Mouse (Mus musculus) lung, embryonic 16.5 days (tissue): ENCODE results near the gene Hjurp. TPM values are rescaled to one million over a fixed set of nuclear protein-coding genes. Genes with fewer than 3 reads are reported as not detected.

Source experiments
- ATAC-seq: fragments of 200-750 bp; cut with Nextera tagmentation; 2 replicates; pipeline ENCODE4 v1.8.0; 2017; ENCODE audit warnings: low read depth, mild to moderate bottlenecking, moderate library complexity
- H3K27ac ChIP-seq: fragments of 300-500 bp; sonication (generic); 2 replicates; pipeline ENCODE4 v1.5.1; 2014; ENCODE audit warnings: mild to moderate bottlenecking, control low read depth, low read length
- H3K27me3 ChIP-seq: fragments of 300-500 bp; sonication (generic); 2 replicates; pipeline ENCODE4 v1.6.1; 2014; ENCODE audit warnings: low read depth, low read length, mixed read lengths; ENCODE audit not compliant: control insufficient read depth, insufficient read depth
- H3K36me3 ChIP-seq: fragments of 300-500 bp; sonication (generic); 2 replicates; pipeline ENCODE4 v1.6.1; 2014; ENCODE audit warnings: low read length; ENCODE audit not compliant: control insufficient read depth, insufficient read depth
- H3K4me1 ChIP-seq: fragments of 300-500 bp; sonication (generic); replicated peaks from 2 replicates; pipeline ENCODE4 v1.6.1; 2014; ENCODE audit warnings: low read length, mixed read lengths; ENCODE audit not compliant: control insufficient read depth, insufficient read depth
- H3K4me2 ChIP-seq: fragments of 300-500 bp; sonication (generic); 2 replicates; pipeline ENCODE4 v1.6.1; 2014; ENCODE audit warnings: low read depth, low read length, control low read depth
- H3K4me3 ChIP-seq: fragments of 300-500 bp; sonication (generic); 2 replicates; pipeline ENCODE4 v1.5.1; 2014; ENCODE audit warnings: mild to moderate bottlenecking, low read length, control low read depth
- H3K9ac ChIP-seq: fragments of 300-500 bp; sonication (generic); 2 replicates; pipeline ENCODE4 v1.6.1; 2014; ENCODE audit warnings: low read length, control low read depth
- H3K9me3 ChIP-seq: fragments of 300-500 bp; sonication (generic); 2 replicates; pipeline ENCODE4 v1.6.1; 2016; ENCODE audit warnings: low read length; ENCODE audit not compliant: control insufficient read depth
- WGBS: fragments of 180-500 bp; shearing (Covaris S2); extraction: QIAGEN DNeasy Blood & Tissue Kit; methylation state at CpG from one replicate; pipeline ENCODE4 v1.1.7; 2014; 5-methylcytosine and 5-hydroxymethylcytosine counted together
- polyA plus RNA-seq: library from polyadenylated mRNA; unstranded; fragments of >200 nt; fragmentation: Nextera tagmentation; extraction: Ambion mirVana; gene quantifications from 2 replicates; pipeline ENCODE4 v1.2.1, GENCODE M21; 2015

Hjurp gene
- polyA plus RNA-seq, 1 experiment from 2014 or later: 184 TPM

DNA sequence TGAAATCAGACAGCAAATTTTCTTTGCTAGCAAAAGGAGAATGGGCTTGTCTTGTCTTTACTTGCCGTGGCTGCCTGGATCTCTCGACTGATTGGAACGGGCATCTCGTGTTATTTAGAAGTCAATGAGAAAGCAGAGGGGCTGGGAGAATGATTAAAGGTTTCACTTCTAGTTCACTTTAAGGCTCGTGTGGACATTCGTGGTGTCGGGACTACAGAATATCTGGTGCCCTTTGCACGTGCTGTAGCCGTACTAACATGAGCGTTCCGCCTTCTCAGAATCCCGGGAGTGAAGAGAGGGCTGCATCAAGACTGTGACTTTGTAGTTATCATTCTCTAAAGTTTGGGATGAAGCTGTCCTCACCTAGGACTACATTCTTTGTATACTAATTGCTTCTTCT, 29.7 kb upstream of the Hjurp start:
- H3K36me3 ChIP-seq: no peaks in the 10 kb centered on the region
- no peak overlapping the region for H3K27ac ChIP-seq
- H3K9me3 ChIP-seq: peaks cover 34% of the 10 kb centered on the region
- H3K27me3 ChIP-seq: no peaks in the 10 kb centered on the region
- H3K4me1 ChIP-seq: no peaks in the 10 kb centered on the region
- H3K9ac ChIP-seq: no peak overlapping the region
- WGBS: 64% methylated on average over 12 of the region's 12 CpGs
- no peak for ATAC-seq
- H3K4me3 ChIP-seq: no peak overlapping the region
- H3K4me2 ChIP-seq: no peak overlapping the region

DNA sequence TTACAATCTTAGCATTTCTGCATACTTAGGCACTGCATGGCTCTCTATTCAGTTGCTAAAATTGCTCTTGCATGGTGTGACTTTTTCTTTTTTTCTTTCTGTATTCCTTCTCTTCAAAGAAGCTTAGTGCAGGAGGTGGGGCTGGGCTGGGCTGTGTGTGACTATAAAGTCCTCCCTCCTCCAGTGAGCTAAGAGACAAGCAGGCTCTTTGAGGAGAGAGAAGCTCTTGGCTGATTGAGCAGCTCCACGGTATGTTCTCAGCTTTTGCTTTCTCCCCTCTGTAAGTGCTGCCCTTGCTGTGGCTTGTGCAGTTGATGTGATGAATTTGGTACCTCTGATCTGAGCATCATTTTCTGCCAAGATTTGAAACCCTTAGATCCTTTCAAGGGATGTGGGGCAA, 29.1 kb upstream of the Hjurp start:
- Histone ChIP-seq H3K9me3 (peaks cover 38% of the 10 kb centered on the region), H3K27ac (no peak overlapping the region), H3K27me3 (no peaks in the 10 kb centered on the region), H3K9ac (no peak overlapping the region), H3K4me1 (no peaks in the 10 kb centered on the region), H3K4me3 (no peak overlapping the region), H3K36me3 (no peaks in the 10 kb centered on the region), H3K4me2 (no peak overlapping the region)
- ATAC-seq: no peak
- WGBS: 56% methylated on average over 1 of the region's 1 CpGs

DNA sequence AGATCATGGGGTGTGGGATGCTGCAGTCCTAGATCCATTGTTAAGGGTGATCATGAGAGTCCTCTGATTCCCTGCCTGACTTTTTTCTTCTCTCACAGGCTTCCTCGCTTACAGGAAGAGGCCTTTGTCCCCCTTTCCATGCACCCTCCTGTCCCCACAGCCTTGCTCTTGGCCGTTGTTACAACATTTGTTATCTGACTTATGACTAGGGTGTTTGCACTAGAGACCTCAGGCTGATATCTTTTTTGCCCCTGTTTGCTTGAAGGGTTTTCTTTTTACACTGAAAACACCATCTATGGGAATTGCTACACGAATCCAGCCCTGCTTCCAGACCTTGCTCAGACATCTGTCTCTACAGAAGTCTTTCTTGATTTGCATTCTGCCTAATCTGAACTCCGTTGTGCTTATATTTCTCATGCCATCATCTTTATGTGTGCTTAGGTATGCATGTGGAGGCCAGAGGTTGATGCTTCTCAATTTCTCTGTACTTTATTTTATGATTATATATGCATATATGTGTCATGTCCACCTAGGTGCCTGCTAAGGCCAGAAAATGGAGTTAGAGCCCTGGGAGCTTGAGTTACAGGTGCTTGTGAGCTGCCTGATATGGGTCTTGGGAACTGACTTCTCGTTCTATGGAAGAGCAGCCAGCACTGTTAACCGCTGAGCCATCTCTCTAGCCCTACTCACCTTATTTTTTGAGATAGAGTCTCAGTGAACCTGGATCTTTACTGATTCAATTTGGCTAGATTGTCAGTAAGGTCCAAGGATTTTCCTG, 27.8 kb upstream of the Hjurp start:
- no peak overlapping the region for H3K9ac ChIP-seq
- H3K4me3 ChIP-seq: no peak overlapping the region
- WGBS: 37% methylated on average over 6 of the region's 6 CpGs
- ATAC-seq: no peak
- no peaks in the 10 kb centered on the region for H3K36me3 ChIP-seq
- no peaks in the 10 kb centered on the region for H3K4me1 ChIP-seq
- H3K27me3 ChIP-seq: no peaks in the 10 kb centered on the region
- H3K4me2 ChIP-seq: no peak overlapping the region
- H3K9me3 ChIP-seq: peaks cover 46% of the 10 kb centered on the region
- no peak overlapping the region for H3K27ac ChIP-seq

DNA sequence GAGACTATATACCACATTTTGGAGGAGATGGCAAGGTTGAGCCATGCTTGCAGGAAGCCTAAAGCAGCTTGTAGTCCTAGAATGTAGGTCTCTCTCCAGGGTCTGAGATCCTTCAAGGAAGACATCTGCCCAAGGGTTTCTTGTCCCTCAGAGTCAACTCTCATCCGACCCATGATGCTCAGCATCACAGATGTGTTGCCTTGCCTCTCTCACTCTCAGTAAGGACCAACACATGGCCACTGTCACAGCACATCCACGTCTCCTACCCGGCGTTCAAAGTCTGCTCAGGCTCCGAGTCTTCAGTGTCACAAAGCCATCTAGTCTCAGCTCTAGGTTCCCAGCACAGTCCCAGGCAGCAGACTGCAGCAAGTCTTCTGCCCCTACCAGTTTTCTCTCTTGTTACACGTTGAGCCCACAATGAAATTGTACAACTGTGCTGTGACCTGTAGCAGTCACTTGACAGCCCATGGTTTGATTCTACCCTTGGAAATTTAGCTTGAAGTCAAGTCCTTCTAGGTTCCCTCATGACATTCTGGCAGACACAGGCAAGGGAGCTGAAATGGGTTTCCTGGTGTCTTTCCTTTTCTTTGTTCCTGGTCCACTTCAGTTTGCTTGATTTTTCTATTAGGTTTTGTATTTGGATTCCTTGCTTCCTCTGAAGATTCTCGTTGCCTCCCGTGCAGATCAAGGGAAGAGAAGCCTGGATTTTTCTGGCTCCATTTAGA, 27.0 kb upstream of the Hjurp start:
- H3K27me3 ChIP-seq: no peaks in the 10 kb centered on the region
- H3K4me1 ChIP-seq: no peaks in the 10 kb centered on the region
- peaks cover 47% of the 10 kb centered on the region for H3K9me3 ChIP-seq
- no peak overlapping the region for H3K4me3 ChIP-seq
- no peak for ATAC-seq
- H3K4me2 ChIP-seq: no peak overlapping the region
- WGBS: 62% methylated on average over 8 of the region's 8 CpGs
- no peak overlapping the region for H3K27ac ChIP-seq
- H3K36me3 ChIP-seq: no peaks in the 10 kb centered on the region
- H3K9ac ChIP-seq: no peak overlapping the region

DNA sequence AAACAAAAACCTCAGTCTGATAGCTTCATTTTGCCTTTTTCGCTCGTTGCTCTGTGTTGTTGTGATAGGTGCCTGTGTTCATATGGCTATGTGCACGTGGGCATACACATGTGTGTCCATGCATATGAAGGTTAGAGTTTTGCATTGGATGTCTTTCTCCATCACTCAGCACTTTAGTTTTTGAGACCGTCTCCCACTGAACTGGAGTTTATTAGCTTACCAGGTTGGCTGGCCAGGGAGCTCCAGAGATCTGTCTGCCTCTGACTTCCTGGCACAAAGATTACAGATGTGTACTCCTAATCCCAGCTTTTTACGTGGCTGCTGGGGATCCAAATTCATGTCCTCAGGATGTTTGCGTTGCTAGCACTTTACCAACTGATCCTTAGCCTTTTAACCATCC, 26.3 kb upstream of the Hjurp start:
- H3K27me3 ChIP-seq: no peaks in the 10 kb centered on the region
- no peak overlapping the region for H3K9ac ChIP-seq
- H3K4me1 ChIP-seq: no peaks in the 10 kb centered on the region
- no peaks in the 10 kb centered on the region for H3K36me3 ChIP-seq
- no peak overlapping the region for H3K27ac ChIP-seq
- no peak overlapping the region for H3K4me2 ChIP-seq
- no peak for ATAC-seq
- peaks cover 50% of the 10 kb centered on the region for H3K9me3 ChIP-seq
- no peak overlapping the region for H3K4me3 ChIP-seq
- WGBS: 58% methylated on average over 6 of the region's 6 CpGs

DNA sequence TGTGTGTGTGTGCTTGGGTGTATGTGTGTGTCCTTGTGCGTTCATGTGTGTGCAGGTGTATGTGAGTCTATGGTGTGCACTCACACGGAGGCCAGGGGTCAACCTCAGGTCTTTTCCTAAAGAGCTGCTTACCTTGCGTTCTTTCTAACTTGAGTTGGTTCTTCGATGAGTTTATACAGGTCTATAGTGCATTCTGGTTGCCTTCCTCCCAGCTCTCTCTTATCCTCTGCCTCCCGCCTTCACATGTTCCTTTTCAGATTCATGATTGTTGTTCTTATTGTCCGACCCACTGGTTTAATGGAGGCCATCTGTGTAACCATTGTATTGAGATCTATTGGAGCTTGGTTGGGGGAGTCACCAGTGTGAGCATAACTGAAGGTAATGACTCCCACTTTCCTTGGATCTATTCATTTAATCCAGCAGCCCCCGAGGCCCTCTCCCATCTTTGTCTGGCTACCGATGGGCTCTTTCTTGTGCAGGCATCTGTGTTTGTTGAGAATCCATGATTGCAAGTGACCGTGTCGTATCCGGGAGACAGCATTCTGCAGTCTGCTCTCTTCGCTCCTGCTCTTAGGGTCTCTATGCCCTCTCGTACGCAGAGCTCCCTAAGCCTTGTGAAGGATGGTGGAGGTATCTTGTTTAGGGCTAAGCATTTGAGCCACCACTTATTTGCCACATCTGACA, 24.8 kb upstream of the Hjurp start:
- H3K4me1 ChIP-seq: no peaks in the 10 kb centered on the region
- ATAC-seq: no peak
- H3K36me3 ChIP-seq: no peaks in the 10 kb centered on the region

DNA sequence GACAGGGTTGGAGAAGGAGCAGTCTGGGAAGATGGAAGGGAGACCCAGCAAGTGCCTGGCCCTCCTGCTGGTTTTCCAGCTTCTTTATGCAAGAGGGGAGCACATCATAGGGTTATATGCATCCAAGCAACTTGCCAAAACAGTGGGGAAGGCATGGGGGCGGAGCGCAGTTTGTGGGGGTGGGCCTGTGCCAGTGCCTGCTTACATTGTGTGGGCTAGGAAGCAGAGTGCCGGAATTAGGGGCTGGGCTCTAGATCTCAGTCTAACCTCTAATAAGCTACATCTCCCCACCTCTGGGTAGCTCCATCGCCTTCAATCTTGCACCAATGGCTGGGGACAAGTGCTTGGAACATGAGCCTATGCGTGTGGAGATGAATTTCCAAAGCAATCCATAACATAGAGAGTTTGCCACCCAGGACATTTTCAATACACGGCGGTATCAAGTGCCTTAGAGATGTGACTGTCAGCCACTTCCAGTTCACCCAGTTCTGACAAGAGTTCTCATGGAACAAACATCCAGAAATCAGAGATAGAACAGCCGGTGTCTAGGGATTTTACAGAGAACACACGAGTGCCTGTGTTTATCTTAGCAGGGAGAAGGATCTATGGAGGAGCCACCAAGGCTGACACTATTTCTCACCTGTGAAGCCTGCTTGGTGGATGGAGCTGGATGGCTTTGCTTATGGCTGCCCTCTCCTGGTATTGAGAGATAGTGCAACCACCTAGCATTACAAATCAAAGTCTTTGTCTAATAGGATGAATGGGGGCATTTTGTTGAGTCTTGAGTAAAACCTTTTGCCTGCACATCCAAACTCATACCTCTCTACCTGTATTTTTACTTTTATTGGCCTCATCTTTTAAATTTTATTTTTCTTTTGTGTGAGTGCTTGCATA, 23.9 kb upstream of the Hjurp start:
- ATAC-seq: peak; percentile 27
- H3K36me3 ChIP-seq: no peaks in the 10 kb centered on the region
- no peak overlapping the region for H3K9ac ChIP-seq
- no peak overlapping the region for H3K27ac ChIP-seq
- no peak overlapping the region for H3K4me3 ChIP-seq
- no peaks in the 10 kb centered on the region for H3K4me1 ChIP-seq
- H3K4me2 ChIP-seq: no peak overlapping the region
- H3K27me3 ChIP-seq: no peaks in the 10 kb centered on the region
- peaks cover 41% of the 10 kb centered on the region for H3K9me3 ChIP-seq
- WGBS: 64% methylated on average over 9 of the region's 9 CpGs

More for the DNA sequence above, 24.8 kb upstream of the Hjurp start:
- no peak overlapping the region for H3K4me2 ChIP-seq
- no peak overlapping the region for H3K9ac ChIP-seq
- 61% methylated on average over 14 of the region's 14 CpGs for WGBS
- H3K4me3 ChIP-seq: no peak overlapping the region
- H3K27ac ChIP-seq: no peak overlapping the region
- H3K27me3 ChIP-seq: no peaks in the 10 kb centered on the region
- H3K9me3 ChIP-seq: peaks cover 46% of the 10 kb centered on the region

DNA sequence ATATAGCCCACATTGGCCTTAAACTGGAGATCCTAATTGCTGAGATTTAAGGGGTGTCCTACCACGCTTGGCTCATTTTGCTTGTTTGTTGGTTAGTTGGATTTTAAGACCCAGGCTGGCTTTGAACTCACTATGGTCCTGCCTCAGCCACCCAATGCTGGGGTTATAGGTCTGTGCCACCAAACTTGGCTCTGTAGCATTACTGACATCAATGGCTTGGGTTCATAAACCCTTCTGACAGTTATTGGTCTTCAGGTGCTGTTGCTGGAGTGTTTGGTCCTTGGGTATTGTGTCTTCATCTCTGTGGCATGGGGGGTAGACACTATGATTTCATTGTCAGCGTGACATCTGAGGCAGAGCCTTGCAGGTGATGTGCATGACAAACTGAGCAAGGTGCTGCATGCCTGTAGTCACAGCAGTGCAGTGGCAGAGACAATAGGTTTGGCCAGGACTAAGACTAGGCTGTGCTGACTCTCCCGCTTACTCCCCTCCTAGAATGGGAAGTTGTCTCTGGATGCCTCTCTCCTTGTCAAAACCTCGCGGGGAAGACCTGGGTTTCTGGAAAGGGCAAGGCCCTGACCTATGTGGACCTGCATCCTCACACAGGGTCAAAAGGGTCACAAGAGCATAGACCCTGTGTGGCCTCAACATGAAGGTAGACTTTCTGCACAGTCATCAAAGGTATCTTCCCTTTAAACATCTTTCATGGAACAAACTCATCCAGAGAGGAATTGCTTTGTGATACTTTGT, 23.0 kb upstream of the Hjurp start:
- 36% methylated on average over 5 of the region's 5 CpGs for WGBS
- Histone ChIP-seq H3K9me3 (peaks cover 44% of the 10 kb centered on the region), H3K4me3 (no peak overlapping the region), H3K36me3 (no peaks in the 10 kb centered on the region), H3K27me3 (no peaks in the 10 kb centered on the region), H3K9ac (no peak overlapping the region), H3K4me2 (no peak overlapping the region), H3K4me1 (no peaks in the 10 kb centered on the region), H3K27ac (no peak overlapping the region)
- peak; percentile 13 for ATAC-seq
